Mouse (Mus musculus): ENCODE measurements around the gene Zfp94.

- TF ChIP-seq EP300 (IDR thresholded peaks at IDR 0.05; ENCODE audit: insufficient read depth, low read depth, low read length) (no peak), POLR2A (IDR thresholded peaks at IDR 0.05; ENCODE audit: insufficient read depth, low read length) (no peak)
Measured at GRCm38 (mm10) chr7:24326273-24327135, 10.0 kb upstream of the Zfp94 start.

Data from ES-Bruce4 (cell line).